Mouse (Mus musculus): ENCODE measurements at regions not wholly inside any gene's neighbourhood (a gene's known extent, or its start where the extent isn't known, plus 50 kb on each side); places are given as distances from the start of the nearest gene placed in this dataset.

- WGBS, result 96% methylated on average over 1 of the region's 1 CpGs
- Histone ChIP-seq H3K79me2 (ENCODE audit: control insufficient read depth, insufficient read depth, low read length) (no peaks in the 10 kb centered on the region), H3K27ac (replicated peaks; ENCODE audit: insufficient read depth, low read depth, low read length) (no peak overlapping the region), H3K36me3 (ENCODE audit: control insufficient read depth, insufficient read depth, low read length) (no peaks in the 10 kb centered on the region), H3K9ac (ENCODE audit: low read depth, low read length) (no peak overlapping the region), H3K4me1 (ENCODE audit: control insufficient read depth, insufficient read depth, low read length) (no peaks in the 10 kb centered on the region), H3K27me3 (ENCODE audit: control insufficient read depth, insufficient read depth, low read length) (no peaks in the 10 kb centered on the region), H3K4me3 (ENCODE audit: insufficient read depth, low read depth, low read length) (no peak overlapping the region)
- DNase-seq (ENCODE audit: extremely low read depth, low read depth, low spot score), result no peak
- no peak for TF ChIP-seq POLR2A (IDR thresholded peaks at IDR 0.05; ENCODE audit: extremely low read depth, insufficient read depth, low read length)
- no peak for TF ChIP-seq CTCF (IDR thresholded peaks at IDR 0.05; ENCODE audit: low read depth, low read length)
Observed at GRCm38 (mm10) chrX:21558318-21558717, 74.0 kb downstream of the Agtr2 start.

- no peaks in the 10 kb centered on the region for H3K36me3 ChIP-seq (ENCODE audit: control insufficient read depth, insufficient read depth, low read length)
- no peaks in the 10 kb centered on the region for H3K79me2 ChIP-seq (ENCODE audit: control insufficient read depth, insufficient read depth, low read length)
- no peaks in the 10 kb centered on the region for H3K27me3 ChIP-seq (ENCODE audit: control insufficient read depth, insufficient read depth, low read length)
- no peak for TF ChIP-seq POLR2A (IDR thresholded peaks at IDR 0.05; ENCODE audit: extremely low read depth, insufficient read depth, low read length)
- no peak for TF ChIP-seq CTCF (IDR thresholded peaks at IDR 0.05; ENCODE audit: low read depth, low read length)
- peak; percentile 28 for DNase-seq (ENCODE audit: extremely low read depth, low read depth, low spot score)
- no peak overlapping the region for H3K4me3 ChIP-seq (ENCODE audit: insufficient read depth, low read depth, low read length)
- H3K27ac ChIP-seq (replicated peaks; ENCODE audit: insufficient read depth, low read depth, low read length), result no peak overlapping the region
- H3K9ac ChIP-seq (ENCODE audit: low read depth, low read length), result no peak overlapping the region
- 33% methylated on average over 2 of the region's 2 CpGs for WGBS
- H3K4me1 ChIP-seq (ENCODE audit: control insufficient read depth, insufficient read depth, low read length), result no peaks in the 10 kb centered on the region
Observed at GRCm38 (mm10) chrX:21566669-21567068, 82.3 kb downstream of the Agtr2 start.

GRCm38 (mm10) chrX:21567530-21567929, 83.2 kb downstream of the Agtr2 start:
- Histone ChIP-seq H3K36me3 (ENCODE audit: control insufficient read depth, insufficient read depth, low read length) (no peaks in the 10 kb centered on the region), H3K27me3 (ENCODE audit: control insufficient read depth, insufficient read depth, low read length) (no peaks in the 10 kb centered on the region), H3K4me1 (ENCODE audit: control insufficient read depth, insufficient read depth, low read length) (no peaks in the 10 kb centered on the region), H3K79me2 (ENCODE audit: control insufficient read depth, insufficient read depth, low read length) (no peaks in the 10 kb centered on the region), H3K27ac (replicated peaks; ENCODE audit: insufficient read depth, low read depth, low read length) (peak overlapping the region; percentile 29; the same call in 1 of the 2 replicates), H3K4me3 (ENCODE audit: insufficient read depth, low read depth, low read length) (no peak overlapping the region), H3K9ac (ENCODE audit: low read depth, low read length) (no peak overlapping the region)
- DNase-seq (ENCODE audit: extremely low read depth, low read depth, low spot score), result peak; percentile 25
- TF ChIP-seq POLR2A (IDR thresholded peaks at IDR 0.05; ENCODE audit: extremely low read depth, insufficient read depth, low read length) (no peak), CTCF (IDR thresholded peaks at IDR 0.05; ENCODE audit: low read depth, low read length) (no peak)
- WGBS, result 42% methylated on average over 1 of the region's 1 CpGs

- TF ChIP-seq CTCF (IDR thresholded peaks at IDR 0.05; ENCODE audit: low read depth, low read length) (no peak), POLR2A (IDR thresholded peaks at IDR 0.05; ENCODE audit: extremely low read depth, insufficient read depth, low read length) (no peak)
- H3K79me2 ChIP-seq (ENCODE audit: control insufficient read depth, insufficient read depth, low read length), result no peaks in the 10 kb centered on the region
- peak overlapping the region; percentile 29; the same call in 1 of the 2 replicates for H3K27ac ChIP-seq (replicated peaks; ENCODE audit: insufficient read depth, low read depth, low read length)
- H3K36me3 ChIP-seq (ENCODE audit: control insufficient read depth, insufficient read depth, low read length), result no peaks in the 10 kb centered on the region
- no peak overlapping the region for H3K9ac ChIP-seq (ENCODE audit: low read depth, low read length)
- H3K4me3 ChIP-seq (ENCODE audit: insufficient read depth, low read depth, low read length), result no peak overlapping the region
- WGBS, result 65% methylated on average over 1 of the region's 1 CpGs
- no peaks in the 10 kb centered on the region for H3K4me1 ChIP-seq (ENCODE audit: control insufficient read depth, insufficient read depth, low read length)
- no peak for DNase-seq (ENCODE audit: extremely low read depth, low read depth, low spot score)
- no peaks in the 10 kb centered on the region for H3K27me3 ChIP-seq (ENCODE audit: control insufficient read depth, insufficient read depth, low read length)
Observed at GRCm38 (mm10) chrX:21567971-21568370, 83.6 kb downstream of the Agtr2 start.

- Histone ChIP-seq H3K4me3 (ENCODE audit: insufficient read depth, low read depth, low read length) (no peak overlapping the region), H3K79me2 (ENCODE audit: control insufficient read depth, insufficient read depth, low read length) (no peaks in the 10 kb centered on the region), H3K36me3 (ENCODE audit: control insufficient read depth, insufficient read depth, low read length) (no peaks in the 10 kb centered on the region), H3K9ac (ENCODE audit: low read depth, low read length) (no peak overlapping the region), H3K4me1 (ENCODE audit: control insufficient read depth, insufficient read depth, low read length) (no peaks in the 10 kb centered on the region), H3K27me3 (ENCODE audit: control insufficient read depth, insufficient read depth, low read length) (no peaks in the 10 kb centered on the region), H3K27ac (replicated peaks; ENCODE audit: insufficient read depth, low read depth, low read length) (no peak overlapping the region)
- TF ChIP-seq CTCF (IDR thresholded peaks at IDR 0.05; ENCODE audit: low read depth, low read length), result no peak
- no peak for TF ChIP-seq POLR2A (IDR thresholded peaks at IDR 0.05; ENCODE audit: extremely low read depth, insufficient read depth, low read length)
- WGBS, result 68% methylated on average over 1 of the region's 1 CpGs
- DNase-seq (ENCODE audit: extremely low read depth, low read depth, low spot score), result no peak
Observed at GRCm38 (mm10) chrX:21579945-21580344, 95.6 kb downstream of the Agtr2 start.

- Histone ChIP-seq H3K36me3 (ENCODE audit: control insufficient read depth, insufficient read depth, low read length) (no peaks in the 10 kb centered on the region), H3K4me3 (ENCODE audit: insufficient read depth, low read depth, low read length) (no peak overlapping the region), H3K4me1 (ENCODE audit: control insufficient read depth, insufficient read depth, low read length) (no peaks in the 10 kb centered on the region), H3K27me3 (ENCODE audit: control insufficient read depth, insufficient read depth, low read length) (no peaks in the 10 kb centered on the region), H3K79me2 (ENCODE audit: control insufficient read depth, insufficient read depth, low read length) (no peaks in the 10 kb centered on the region), H3K27ac (replicated peaks; ENCODE audit: insufficient read depth, low read depth, low read length) (no peak overlapping the region), H3K9ac (ENCODE audit: low read depth, low read length) (no peak overlapping the region)
- DNase-seq (ENCODE audit: extremely low read depth, low read depth, low spot score), result no peak
- WGBS, result 48% methylated on average over 1 of the region's 1 CpGs
- no peak for TF ChIP-seq POLR2A (IDR thresholded peaks at IDR 0.05; ENCODE audit: extremely low read depth, insufficient read depth, low read length)
- no peak for TF ChIP-seq CTCF (IDR thresholded peaks at IDR 0.05; ENCODE audit: low read depth, low read length)
Observed at GRCm38 (mm10) chrX:21586030-21586429, 101.7 kb downstream of the Agtr2 start.
